Mouse (Mus musculus) intestine, embryonic 14.5 days (tissue): ENCODE data around the gene Cyb561d2. TPM values are rescaled to one million over a fixed set of nuclear protein-coding genes. Genes with fewer than 3 reads are reported as not detected.

Experiments
- ATAC-seq: fragments of 200-750 bp; cut with Nextera tagmentation; replicated peaks from 2 replicates; pipeline ENCODE4 v1.8.0; 2017; ENCODE audit warnings: low read depth, moderate number of reproducible peaks, moderate TSS enrichment, moderate library complexity; ENCODE audit not compliant: low FRiP score, low TSS enrichment
- DNase-seq: peaks from one replicate; pipeline ENCODE4 v3.0.0-alpha.2; 2018; ENCODE audit warnings: low spot score
- H3K27ac ChIP-seq: fragments of 300-500 bp; sonication (generic); 2 replicates; pipeline ENCODE4 v1.5.1; 2014; ENCODE audit warnings: low read depth, mild to moderate bottlenecking, control low read depth
- H3K27me3 ChIP-seq: fragments of 300-500 bp; sonication (generic); replicated peaks from 2 replicates; pipeline ENCODE4 v1.6.1; 2014; ENCODE audit warnings: low read length, control low read depth; ENCODE audit not compliant: control insufficient read depth, insufficient read depth
- H3K36me3 ChIP-seq: fragments of 300-500 bp; sonication (generic); 2 replicates; pipeline ENCODE4 v1.6.1; 2014; ENCODE audit warnings: low read length, control low read depth; ENCODE audit not compliant: control insufficient read depth, insufficient read depth
- H3K4me1 ChIP-seq: fragments of 300-500 bp; sonication (generic); replicated peaks from 2 replicates; pipeline ENCODE4 v1.6.1; 2014; ENCODE audit warnings: low read length, control low read depth, mixed read lengths; ENCODE audit not compliant: control insufficient read depth, insufficient read depth
- H3K4me2 ChIP-seq: fragments of 300-500 bp; sonication (generic); 2 replicates; pipeline ENCODE4 v1.6.1; 2014; ENCODE audit warnings: low read length
- H3K4me3 ChIP-seq: fragments of 300-500 bp; sonication (generic); 2 replicates; pipeline ENCODE4 v1.5.1; 2014; ENCODE audit warnings: low read depth, low read length, control low read depth, mixed read lengths
- H3K9ac ChIP-seq: fragments of 300-500 bp; sonication (generic); 2 replicates; pipeline ENCODE4 v1.6.1; 2014; ENCODE audit warnings: mild to moderate bottlenecking, low read length
- H3K9me3 ChIP-seq: fragments of 300-500 bp; sonication (generic); 2 replicates; pipeline ENCODE4 v1.6.1; 2016; ENCODE audit warnings: low read length, control low read depth; ENCODE audit not compliant: control insufficient read depth
- WGBS: fragments of 180-500 bp; shearing (Covaris S2); extraction: QIAGEN DNeasy Blood & Tissue Kit; methylation state at CpG from one replicate; pipeline ENCODE4 v1.1.7; 2014; 5-methylcytosine and 5-hydroxymethylcytosine counted together
- polyA plus RNA-seq: library from polyadenylated mRNA; unstranded; fragments of >200 nt; fragmentation: Nextera tagmentation; extraction: Ambion mirVana; gene quantifications from 2 replicates; pipeline ENCODE4 v1.2.1, GENCODE M21; 2014

The Cyb561d2 gene
- polyA plus RNA-seq, 1 experiment from 2014 or later: 27.1 TPM

GRCm38 (mm10) chr9:107542352-107542686, 326 bp upstream of the Cyb561d2 start:
- ATAC-seq (peak; percentile 21; the same call in 1 of the 2 replicates), DNase-seq (no peak)
- Histone ChIP-seq H3K4me1 (peaks cover 23% of the 10 kb centered on the region), H3K4me2 (peak overlapping the region; percentile 97), H3K4me3 (peak overlapping the region; percentile 87), H3K27me3 (no peaks in the 10 kb centered on the region), H3K27ac (no peak overlapping the region), H3K9ac (peak overlapping the region; percentile 55), H3K36me3 (peaks cover 50% of the 10 kb centered on the region), H3K9me3 (no peaks in the 10 kb centered on the region)
- whole genome bisulfite sequencing: under 1% methylated on average over 11 of the region's 11 CpGs

- H3K27me3 ChIP-seq: no peaks in the 10 kb centered on the region
- H3K9ac ChIP-seq: no peak overlapping the region
- no peaks in the 10 kb centered on the region for H3K9me3 ChIP-seq
- peak overlapping the region; percentile 87 for H3K4me3 ChIP-seq
- WGBS: 31% methylated on average over 10 of the region's 10 CpGs
- H3K27ac ChIP-seq: no peak overlapping the region
- H3K36me3 ChIP-seq: peaks cover 57% of the 10 kb centered on the region
- H3K4me2 ChIP-seq: peak overlapping the region; percentile 97
- ATAC-seq: no peak
- peaks cover 26% of the 10 kb centered on the region for H3K4me1 ChIP-seq
- DNase-seq: no peak
These were observed 988 bp downstream of the Cyb561d2 start for GRCm38 (mm10) chr9:107541005-107541404.

GRCm38 (mm10) chr9:107540420-107540819, 1.6 kb downstream of the Cyb561d2 start:
- Histone ChIP-seq H3K9ac (no peak overlapping the region), H3K4me3 (no peak overlapping the region), H3K4me2 (no peak overlapping the region), H3K9me3 (no peaks in the 10 kb centered on the region), H3K27ac (no peak overlapping the region), H3K27me3 (no peaks in the 10 kb centered on the region), H3K4me1 (peaks cover 32% of the 10 kb centered on the region), H3K36me3 (peaks cover 56% of the 10 kb centered on the region)
- ATAC-seq: no peak
- no peak for DNase-seq
- 64% methylated on average over 4 of the region's 4 CpGs for WGBS

- H3K9ac ChIP-seq: no peak overlapping the region
- no peak overlapping the region for H3K4me3 ChIP-seq
- no peak overlapping the region for H3K27ac ChIP-seq
- 93% methylated on average over 8 of the region's 8 CpGs for WGBS
- peaks cover 33% of the 10 kb centered on the region for H3K4me1 ChIP-seq
- DNase-seq (no peak), ATAC-seq (no peak)
- H3K36me3 ChIP-seq: peaks cover 51% of the 10 kb centered on the region
- no peaks in the 10 kb centered on the region for H3K27me3 ChIP-seq
- no peak overlapping the region for H3K4me2 ChIP-seq
- H3K9me3 ChIP-seq: no peaks in the 10 kb centered on the region
These were observed 2.1 kb downstream of the Cyb561d2 start for GRCm38 (mm10) chr9:107539940-107540339.

- no peak for ATAC-seq
- DNase-seq: no peak
- Histone ChIP-seq H3K27me3 (no peaks in the 10 kb centered on the region), H3K9ac (no peak overlapping the region), H3K9me3 (no peaks in the 10 kb centered on the region), H3K36me3 (peaks cover 40% of the 10 kb centered on the region), H3K4me2 (no peak overlapping the region), H3K4me1 (peaks cover 33% of the 10 kb centered on the region), H3K27ac (no peak overlapping the region), H3K4me3 (no peak overlapping the region)
- 93% methylated on average over 3 of the region's 3 CpGs for WGBS
These were observed 3.3 kb downstream of the Cyb561d2 start for GRCm38 (mm10) chr9:107538711-107539110.

GRCm38 (mm10) chr9:107538231-107538630, 3.8 kb downstream of the Cyb561d2 start:
- DNase-seq (no peak), ATAC-seq (no peak)
- H3K4me1 ChIP-seq: peaks cover 33% of the 10 kb centered on the region
- no peak overlapping the region for H3K9ac ChIP-seq
- H3K27me3 ChIP-seq: no peaks in the 10 kb centered on the region
- 94% methylated on average over 7 of the region's 7 CpGs for WGBS
- no peak overlapping the region for H3K4me2 ChIP-seq
- no peaks in the 10 kb centered on the region for H3K9me3 ChIP-seq
- no peak overlapping the region for H3K4me3 ChIP-seq
- peaks cover 36% of the 10 kb centered on the region for H3K36me3 ChIP-seq
- no peak overlapping the region for H3K27ac ChIP-seq

GRCm38 (mm10) chr9:107534408-107535202, 7.4 kb downstream of the Cyb561d2 start:
- H3K27ac ChIP-seq: peak overlapping the region; percentile 67
- H3K9me3 ChIP-seq: no peaks in the 10 kb centered on the region
- no peaks in the 10 kb centered on the region for H3K27me3 ChIP-seq
- no peak for DNase-seq
- no peak for ATAC-seq
- peak overlapping the region; percentile 96 for H3K4me2 ChIP-seq
- peaks cover 30% of the 10 kb centered on the region for H3K36me3 ChIP-seq
- WGBS: under 1% methylated on average over 40 of the region's 40 CpGs
- peak overlapping the region; percentile 78 for H3K4me3 ChIP-seq
- peaks cover 21% of the 10 kb centered on the region for H3K4me1 ChIP-seq
- peak overlapping the region; percentile 87 for H3K9ac ChIP-seq

- H3K27ac ChIP-seq: peak within 1 kb of the TSS; percentile 67
- ATAC-seq (peak; percentile 97), DNase-seq (peak; percentile 91)
- no peaks in the 10 kb centered on the region for H3K9me3 ChIP-seq
- H3K36me3 ChIP-seq: peaks cover 23% of the 10 kb centered on the region
- H3K4me2 ChIP-seq: peak within 1 kb of the TSS; percentile 96
- H3K27me3 ChIP-seq: no peaks in the 10 kb centered on the region
- H3K4me1 ChIP-seq: peaks cover 21% of the 10 kb centered on the region
- peak within 1 kb of the TSS; percentile 87 for H3K9ac ChIP-seq
- under 1% methylated on average over 48 of the region's 48 CpGs for WGBS
- H3K4me3 ChIP-seq: peak within 1 kb of the TSS; percentile 78
These were observed 8.1 kb downstream of the Cyb561d2 start, which contains the start of gene Tmem115 for GRCm38 (mm10) chr9:107533791-107534407. Gene Tmem115 (plus strand): TSS chr9:107533945.
